Mouse (Mus musculus): ENCODE measurements around the gene Amfr.

DNA sequence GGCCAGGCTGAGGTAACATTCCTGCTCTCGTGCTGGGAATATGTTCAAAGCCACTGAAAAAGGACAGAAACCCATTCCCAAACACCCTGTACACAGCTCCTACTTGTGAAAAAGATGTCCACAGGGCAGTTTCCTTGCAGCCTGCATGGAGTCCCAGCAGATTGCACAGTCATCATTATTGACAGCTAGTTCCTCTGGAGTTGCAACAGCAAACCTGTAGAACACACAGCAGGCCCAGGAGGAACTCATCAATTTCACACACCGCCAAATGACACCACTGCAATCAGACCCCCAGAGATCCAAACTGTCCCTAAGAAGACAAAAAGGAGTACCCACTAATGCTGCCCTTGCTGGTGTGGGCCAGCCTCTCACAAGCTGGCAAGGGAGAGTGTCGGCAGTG lies 27.9 kb downstream of the Amfr start:
- TF ChIP-seq HCFC1 (IDR thresholded peaks at IDR 0.05; ENCODE audit: borderline replicate concordance, insufficient read depth, low read length), result no peak
- no peak for TF ChIP-seq CHD2 (IDR thresholded peaks at IDR 0.05; ENCODE audit: low read depth, low read length)
- TF ChIP-seq ZNF384 (IDR thresholded peaks at IDR 0.05; ENCODE audit: low read depth, low read length), result no peak

Measured in ES-E14 (cell line).